Mouse (Mus musculus): ENCODE measurements around the gene Ern1. TPM values are rescaled to one million over a fixed set of nuclear protein-coding genes. Genes with fewer than 3 reads are reported as not detected.

The Ern1 gene
- polyA plus RNA-seq, 1 experiment, result 3.2 TPM

DNA sequence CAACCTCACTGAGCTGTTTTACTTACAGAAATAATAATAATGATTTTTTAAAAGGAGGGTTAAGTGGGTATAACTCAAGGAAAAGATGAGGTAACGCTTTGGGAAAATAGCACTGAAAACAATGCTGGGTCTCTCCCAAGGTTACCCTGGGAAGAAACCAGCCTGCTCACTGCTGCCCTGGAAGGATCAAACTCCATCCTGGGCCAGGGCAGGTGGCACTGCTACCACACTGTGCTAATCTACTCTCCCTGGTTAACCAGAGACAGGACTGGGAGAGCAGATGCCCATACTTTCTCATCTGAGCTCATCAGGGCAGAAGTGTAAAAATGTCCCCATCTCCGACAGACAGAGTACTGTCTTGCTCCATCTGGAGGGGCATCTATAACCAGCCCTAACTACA lies 47.3 kb downstream of the Ern1 start:
- Histone ChIP-seq H3K4me1 (ENCODE audit: control insufficient read depth, insufficient read depth, insufficient read length, low read length) (no peaks in the 10 kb centered on the region), H3K27ac (replicated peaks; ENCODE audit: low read depth, low read length) (no peak overlapping the region), H3K4me3 (ENCODE audit: insufficient read depth, low read depth, low read length) (no peak overlapping the region)

DNA sequence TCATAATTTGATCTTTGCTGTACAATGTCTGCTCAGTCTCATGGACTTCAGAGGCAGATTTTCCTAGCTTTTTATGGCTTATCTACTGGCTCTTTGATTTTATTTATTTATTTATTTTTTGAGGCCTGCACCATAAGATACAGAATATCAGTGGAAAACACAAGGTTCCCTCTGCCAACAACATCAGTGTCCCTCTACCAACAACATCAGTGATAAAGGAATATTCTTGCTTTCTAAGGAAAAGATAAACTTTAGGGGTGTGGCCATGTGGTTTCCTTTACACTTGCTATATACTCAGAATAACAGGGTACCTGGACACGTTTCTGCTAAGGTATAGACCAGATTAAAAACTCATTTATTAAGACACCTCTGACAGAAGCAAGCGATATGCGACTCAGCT lies 48.3 kb downstream of the Ern1 start:
- Histone ChIP-seq H3K4me3 (ENCODE audit: insufficient read depth, low read depth, low read length) (no peak overlapping the region), H3K27ac (replicated peaks; ENCODE audit: low read depth, low read length) (no peak overlapping the region), H3K4me1 (ENCODE audit: control insufficient read depth, insufficient read depth, insufficient read length, low read length) (no peaks in the 10 kb centered on the region)

DNA sequence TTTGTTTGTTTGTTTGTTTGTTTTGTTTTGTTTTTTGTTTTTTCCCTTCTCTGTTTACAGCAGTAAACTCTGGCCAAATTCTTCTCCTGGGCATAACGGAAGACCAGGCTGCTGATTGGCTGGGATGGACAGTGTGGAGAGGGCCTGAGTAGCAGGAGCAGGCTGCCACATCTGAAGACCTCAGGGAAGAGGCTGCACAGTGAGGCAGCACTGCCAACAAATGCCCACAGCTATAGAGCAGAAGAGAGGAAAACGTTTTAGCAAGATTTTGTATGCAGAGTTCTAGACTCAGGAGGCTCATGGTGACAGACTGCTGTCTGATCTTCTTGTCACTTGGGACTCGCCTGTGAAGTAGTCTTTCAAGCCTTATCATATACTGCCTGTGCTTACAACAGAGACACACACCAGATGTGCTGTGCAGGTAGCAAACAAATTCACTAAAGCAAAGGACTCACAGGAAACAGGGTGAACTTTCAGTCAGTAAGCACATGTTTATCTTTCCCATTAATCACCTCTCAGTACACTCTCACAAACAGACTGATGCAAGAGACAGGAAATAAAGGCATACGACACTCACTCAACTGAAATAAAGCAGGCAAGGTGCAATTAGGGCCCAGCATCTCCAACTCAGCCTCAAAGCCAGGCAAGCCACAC lies 49.0 kb downstream of the Ern1 start:
- Histone ChIP-seq H3K4me1 (ENCODE audit: control insufficient read depth, insufficient read depth, insufficient read length, low read length) (no peaks in the 10 kb centered on the region), H3K4me3 (ENCODE audit: insufficient read depth, low read depth, low read length) (no peak overlapping the region), H3K27ac (replicated peaks; ENCODE audit: low read depth, low read length) (no peak overlapping the region)

DNA sequence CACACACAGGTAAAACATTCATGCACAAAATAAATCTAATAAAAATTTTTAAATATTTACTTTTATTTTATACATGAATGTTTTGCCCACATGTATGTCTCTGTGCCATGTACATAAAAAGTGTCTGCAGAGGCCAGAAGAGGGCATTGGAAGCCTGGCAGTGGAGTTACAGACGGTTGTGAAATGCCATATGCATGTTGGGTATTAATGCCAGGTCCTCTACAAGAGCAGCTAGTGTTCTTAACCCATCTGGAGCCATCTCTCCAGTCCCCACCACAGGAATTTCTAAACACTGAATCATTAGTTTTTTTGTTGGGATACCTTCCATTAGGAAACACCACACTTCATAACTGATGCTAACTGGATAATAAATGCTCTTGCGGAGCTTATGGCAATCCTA lies 50.1 kb downstream of the Ern1 start:
- Histone ChIP-seq H3K4me1 (ENCODE audit: control insufficient read depth, insufficient read depth, insufficient read length, low read length) (no peaks in the 10 kb centered on the region), H3K27ac (replicated peaks; ENCODE audit: low read depth, low read length) (no peak overlapping the region), H3K4me3 (ENCODE audit: insufficient read depth, low read depth, low read length) (no peak overlapping the region)

DNA sequence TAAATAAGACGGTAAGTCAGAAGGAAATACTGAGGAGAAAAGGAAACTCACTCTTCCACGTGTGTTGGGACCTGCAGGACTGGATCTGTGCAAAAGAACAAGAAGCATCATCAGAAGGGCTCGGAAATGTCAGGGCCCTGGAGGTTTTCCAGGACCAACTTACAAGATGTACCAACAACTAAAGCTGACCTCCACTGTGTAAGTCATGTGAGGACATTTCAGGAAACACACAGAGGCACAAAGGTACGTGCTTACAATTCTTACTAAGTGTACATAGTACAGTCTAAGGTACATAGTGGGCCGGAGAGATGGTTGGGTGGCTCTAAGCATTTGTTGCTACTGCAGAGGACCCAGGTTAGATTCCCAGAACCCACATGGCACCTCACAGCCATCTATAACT lies 50.6 kb downstream of the Ern1 start:
- Histone ChIP-seq H3K4me1 (ENCODE audit: control insufficient read depth, insufficient read depth, insufficient read length, low read length) (no peaks in the 10 kb centered on the region), H3K27ac (replicated peaks; ENCODE audit: low read depth, low read length) (no peak overlapping the region), H3K4me3 (ENCODE audit: insufficient read depth, low read depth, low read length) (no peak overlapping the region)

DNA sequence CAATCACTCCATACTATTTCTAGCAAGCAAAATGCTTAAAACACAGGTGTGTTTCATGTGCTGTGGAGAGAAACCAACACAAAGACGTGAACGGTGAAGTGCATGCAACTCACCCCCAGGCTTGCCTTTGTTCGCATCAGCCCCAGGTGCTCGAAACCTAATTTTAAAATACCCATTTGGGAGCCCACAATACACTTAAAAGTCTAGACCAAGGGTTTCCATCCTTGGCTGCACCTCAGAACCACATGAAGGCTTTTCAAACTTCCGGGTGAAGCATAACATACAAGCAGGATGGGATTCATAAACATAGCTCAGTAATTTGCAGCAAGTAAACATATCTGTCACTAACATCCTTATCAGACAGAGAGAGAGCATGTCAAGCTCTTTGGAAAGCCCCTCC lies 57.3 kb downstream of the Ern1 start:
- no peak overlapping the region for H3K27ac ChIP-seq (replicated peaks; ENCODE audit: low read depth, low read length)
- no peaks in the 10 kb centered on the region; the same call in 1 of the 2 replicates for H3K4me1 ChIP-seq (ENCODE audit: control insufficient read depth, insufficient read depth, insufficient read length, low read length)
- H3K4me3 ChIP-seq (ENCODE audit: insufficient read depth, low read depth, low read length), result no peak overlapping the region

DNA sequence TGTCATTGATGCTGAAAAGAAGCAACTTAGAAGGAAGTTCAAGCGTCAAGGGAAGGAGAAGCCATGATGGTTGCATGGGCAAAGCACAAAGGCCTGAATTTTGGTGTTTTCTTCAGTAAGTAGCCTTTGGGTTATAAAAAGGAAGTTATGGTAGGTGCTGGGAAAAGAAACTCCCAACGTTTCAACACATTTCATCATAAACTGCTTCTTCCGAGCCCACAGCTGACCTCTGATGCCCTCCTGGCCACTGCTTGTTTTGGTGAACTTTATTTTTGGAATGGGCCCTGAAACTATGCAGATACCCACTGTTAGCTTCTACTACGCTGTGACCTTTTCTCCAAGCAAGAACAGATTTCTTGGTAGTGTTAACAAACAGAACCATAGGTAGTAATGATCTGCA lies 58.0 kb downstream of the Ern1 start:
- H3K27ac ChIP-seq (replicated peaks; ENCODE audit: low read depth, low read length), result no peak overlapping the region
- H3K4me1 ChIP-seq (ENCODE audit: control insufficient read depth, insufficient read depth, insufficient read length, low read length), result no peaks in the 10 kb centered on the region; the same call in 1 of the 2 replicates
- no peak overlapping the region for H3K4me3 ChIP-seq (ENCODE audit: insufficient read depth, low read depth, low read length)

DNA sequence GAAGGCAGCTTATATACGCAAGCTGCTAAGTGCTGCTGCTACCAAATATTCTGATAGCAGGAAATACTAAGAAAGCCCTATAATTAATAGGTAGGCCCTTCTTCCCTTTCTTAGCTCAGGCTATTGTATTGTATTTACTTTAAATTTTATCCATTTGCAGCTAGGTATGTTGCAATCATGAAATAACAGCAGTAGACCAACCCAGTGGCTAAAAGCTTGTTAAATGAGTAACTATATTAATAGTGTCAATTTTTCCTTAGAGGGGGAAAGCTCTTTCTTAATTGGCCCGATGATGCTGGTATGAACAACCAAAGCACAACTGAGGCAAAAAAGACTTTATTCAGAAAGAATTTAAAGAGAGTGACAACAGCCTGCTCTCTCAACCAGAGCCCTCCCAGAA lies 59.1 kb downstream of the Ern1 start:
- Histone ChIP-seq H3K4me1 (ENCODE audit: control insufficient read depth, insufficient read depth, insufficient read length, low read length) (no peaks in the 10 kb centered on the region; the same call in 1 of the 2 replicates), H3K27ac (replicated peaks; ENCODE audit: low read depth, low read length) (no peak overlapping the region), H3K4me3 (ENCODE audit: insufficient read depth, low read depth, low read length) (no peak overlapping the region)

DNA sequence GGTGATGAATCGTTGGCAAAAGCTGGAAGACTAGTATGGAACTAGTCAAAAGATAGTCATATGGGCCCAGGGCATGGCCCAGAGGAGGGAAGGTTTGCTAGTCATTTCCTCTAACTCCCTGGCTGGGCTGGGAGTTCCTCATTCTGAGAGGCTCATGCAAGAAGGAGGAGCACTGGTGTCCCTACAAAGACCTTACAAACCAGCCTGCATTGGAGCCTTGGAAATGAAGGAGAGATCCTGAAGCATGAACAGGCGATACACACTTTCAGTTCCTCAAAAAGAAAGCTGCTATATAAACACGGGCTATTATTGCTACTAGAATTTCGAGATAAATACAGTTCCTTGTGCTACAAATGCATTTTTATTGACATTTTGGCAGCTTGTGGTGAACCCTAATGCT lies 59.5 kb downstream of the Ern1 start:
- no peak overlapping the region for H3K27ac ChIP-seq (replicated peaks; ENCODE audit: low read depth, low read length)
- no peak overlapping the region for H3K4me3 ChIP-seq (ENCODE audit: insufficient read depth, low read depth, low read length)
- H3K4me1 ChIP-seq (ENCODE audit: control insufficient read depth, insufficient read depth, insufficient read length, low read length), result no peaks in the 10 kb centered on the region; the same call in 1 of the 2 replicates

DNA sequence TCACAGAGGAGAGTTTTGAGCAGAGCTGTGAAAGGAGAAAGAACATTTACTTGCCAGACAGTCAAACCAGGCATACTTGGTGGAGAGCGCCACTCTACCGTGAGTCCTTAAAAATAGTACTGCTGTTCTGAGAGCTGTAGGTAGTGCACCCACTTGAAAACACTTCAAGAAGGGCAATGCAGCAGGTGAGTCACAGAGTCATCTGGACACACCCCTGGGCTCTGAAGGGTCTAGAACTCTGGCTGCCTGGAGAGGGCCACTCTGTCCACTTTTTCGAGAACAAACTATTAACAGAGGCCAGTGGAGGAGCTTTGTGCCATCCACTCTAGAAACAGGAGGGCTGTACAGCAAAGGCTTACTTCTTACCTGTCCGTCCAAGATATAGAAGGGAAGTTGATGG lies 61.2 kb downstream of the Ern1 start:
- Histone ChIP-seq H3K4me3 (ENCODE audit: insufficient read depth, low read depth, low read length) (no peak overlapping the region), H3K4me1 (ENCODE audit: control insufficient read depth, insufficient read depth, insufficient read length, low read length) (no peaks in the 10 kb centered on the region; the same call in 1 of the 2 replicates), H3K27ac (replicated peaks; ENCODE audit: low read depth, low read length) (no peak overlapping the region)

DNA sequence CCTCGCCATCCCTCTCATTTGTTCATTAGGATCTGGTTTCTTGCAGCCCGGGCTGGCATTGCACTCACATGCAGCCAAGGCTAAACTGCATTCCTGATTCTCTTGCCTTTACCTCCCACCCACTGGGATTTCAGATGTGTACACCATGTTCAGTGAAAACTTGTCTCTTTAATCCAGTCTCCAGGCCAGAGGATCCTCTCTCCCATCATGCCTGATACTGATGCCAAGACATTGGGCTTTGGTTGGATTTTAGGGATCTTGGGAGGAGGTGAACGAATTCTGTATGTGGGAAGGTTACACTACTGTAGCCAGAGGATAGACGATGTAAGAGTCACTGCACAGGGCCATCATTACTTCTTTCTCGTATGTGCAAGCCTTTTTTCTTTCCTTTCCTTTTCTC lies 62.5 kb downstream of the Ern1 start:
- Histone ChIP-seq H3K4me1 (ENCODE audit: control insufficient read depth, insufficient read depth, insufficient read length, low read length) (no peaks in the 10 kb centered on the region; the same call in 1 of the 2 replicates), H3K4me3 (ENCODE audit: insufficient read depth, low read depth, low read length) (no peak overlapping the region)

DNA sequence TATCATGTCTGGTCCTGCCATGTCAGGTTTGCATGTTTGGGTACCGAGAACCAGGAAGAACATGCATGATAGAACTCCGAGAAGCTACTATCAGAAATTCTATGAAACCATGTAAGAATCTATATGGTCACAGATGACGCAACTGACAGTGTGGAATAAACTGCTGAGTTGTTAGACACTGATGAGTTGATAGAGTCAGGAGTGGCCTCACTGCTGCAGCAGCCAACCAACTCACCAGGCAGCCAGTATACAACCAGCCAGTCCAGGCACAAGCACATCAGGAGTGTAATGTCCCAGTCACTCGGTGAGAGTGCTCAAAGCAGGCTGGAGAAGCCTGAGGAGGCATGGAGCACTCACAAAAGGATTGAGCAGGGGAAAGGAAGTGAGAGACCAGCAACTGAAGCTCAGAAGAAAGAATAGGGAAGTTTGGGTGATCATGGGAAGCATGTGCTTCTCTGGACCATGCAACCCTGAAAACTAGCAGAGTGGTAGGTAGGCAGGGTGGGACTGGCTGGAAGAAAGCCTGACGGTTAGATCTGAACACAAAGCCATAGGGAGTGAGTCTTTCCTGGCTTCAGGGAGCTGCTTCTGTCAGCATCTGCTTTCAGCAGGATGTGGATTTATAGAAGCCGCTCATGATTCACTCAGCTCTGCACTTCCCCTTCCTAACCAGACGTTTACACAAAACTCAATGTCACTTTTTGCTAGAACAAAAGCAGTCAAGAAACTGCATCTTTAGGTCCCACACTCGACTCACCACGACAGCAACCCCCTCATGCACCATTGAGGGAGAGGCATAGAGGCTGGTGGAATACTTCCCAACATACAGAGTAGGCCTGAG lies 68.2 kb downstream of the Ern1 start:
- peak overlapping the region; percentile 59 for H3K27ac ChIP-seq (replicated peaks; ENCODE audit: low read depth, low read length)
- H3K4me3 ChIP-seq (ENCODE audit: insufficient read depth, low read depth, low read length), result no peak overlapping the region
- no peaks in the 10 kb centered on the region for H3K4me1 ChIP-seq (ENCODE audit: control insufficient read depth, insufficient read depth, insufficient read length, low read length)

More for the DNA sequence above, 62.5 kb downstream of the Ern1 start:
- H3K27ac ChIP-seq (replicated peaks; ENCODE audit: low read depth, low read length), result no peak overlapping the region

DNA sequence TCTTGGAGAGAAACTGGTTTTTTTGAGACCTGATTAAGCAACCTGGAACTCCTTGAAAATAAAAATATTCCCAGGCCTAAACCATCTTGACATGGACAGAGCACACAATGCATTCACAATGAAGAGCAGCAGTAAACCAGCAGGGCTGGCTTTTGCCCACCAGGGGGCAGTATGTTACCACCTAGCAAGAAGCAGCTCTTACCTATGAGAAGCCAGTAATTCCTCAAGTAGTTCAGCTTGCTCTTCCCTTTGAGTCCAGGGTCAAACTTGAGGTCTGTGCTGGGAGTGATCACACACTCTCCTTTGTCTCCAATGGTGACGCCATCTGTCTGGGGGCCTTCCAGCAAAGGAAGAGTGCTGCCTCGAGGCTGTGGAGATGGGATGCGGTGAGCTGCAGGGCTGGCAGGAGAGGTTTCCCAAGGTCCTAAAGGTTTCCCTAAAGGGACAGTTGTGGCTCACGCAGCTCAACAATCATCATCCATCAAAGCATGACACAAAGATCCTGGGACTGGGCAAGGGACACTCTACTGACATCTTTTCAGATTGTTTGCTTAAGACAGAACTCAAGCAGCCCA lies 68.9 kb downstream of the Ern1 start:
- H3K27ac ChIP-seq (replicated peaks; ENCODE audit: low read depth, low read length), result no peak overlapping the region
- H3K4me1 ChIP-seq (ENCODE audit: control insufficient read depth, insufficient read depth, insufficient read length, low read length), result no peaks in the 10 kb centered on the region
- no peak overlapping the region for H3K4me3 ChIP-seq (ENCODE audit: insufficient read depth, low read depth, low read length)

DNA sequence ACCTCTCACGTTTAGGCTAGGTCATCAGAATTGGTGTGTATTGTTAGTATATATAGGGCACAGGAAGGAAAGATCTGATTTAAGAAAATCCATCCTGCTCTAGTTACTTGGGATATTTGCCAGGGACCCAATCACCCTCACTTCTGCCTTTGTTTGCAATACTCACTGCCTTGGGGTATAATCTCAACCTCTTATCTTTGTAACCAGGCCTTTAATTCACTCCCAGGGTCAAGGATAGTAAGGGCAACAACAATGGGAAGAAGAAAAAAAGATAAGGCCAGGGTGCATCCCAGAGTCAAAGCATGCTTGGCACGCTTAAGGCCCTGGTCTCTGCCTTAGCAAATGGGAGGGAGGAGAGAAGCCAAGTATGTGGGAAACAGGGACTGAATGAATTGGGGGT lies 69.8 kb downstream of the Ern1 start:
- no peak overlapping the region for H3K4me3 ChIP-seq (ENCODE audit: insufficient read depth, low read depth, low read length)
- no peak overlapping the region for H3K27ac ChIP-seq (replicated peaks; ENCODE audit: low read depth, low read length)
- no peaks in the 10 kb centered on the region for H3K4me1 ChIP-seq (ENCODE audit: control insufficient read depth, insufficient read depth, insufficient read length, low read length)

DNA sequence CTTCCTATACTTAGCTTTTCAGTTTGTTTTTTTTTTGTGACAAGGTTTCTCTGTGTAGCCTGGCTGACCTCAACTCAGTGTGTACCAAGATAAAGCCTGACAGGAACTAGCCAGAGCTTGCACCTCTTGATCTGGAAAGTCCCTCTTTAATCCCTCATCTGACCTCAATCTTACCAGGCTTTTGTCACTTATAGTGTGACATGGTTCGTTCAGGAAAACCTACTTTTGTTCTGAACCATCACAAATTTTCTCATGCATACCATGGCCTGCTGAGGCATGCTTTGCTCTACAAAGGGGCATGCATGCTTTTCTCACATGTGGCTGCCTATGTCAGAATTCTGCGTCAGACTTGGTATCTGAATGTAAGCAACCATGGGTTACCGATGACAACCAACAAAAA lies 71.3 kb downstream of the Ern1 start:
- no peak overlapping the region for H3K27ac ChIP-seq (replicated peaks; ENCODE audit: low read depth, low read length)

More for the DNA sequence above, 71.3 kb downstream of the Ern1 start:
- H3K4me1 ChIP-seq (ENCODE audit: control insufficient read depth, insufficient read depth, insufficient read length, low read length), result no peaks in the 10 kb centered on the region
- no peak overlapping the region for H3K4me3 ChIP-seq (ENCODE audit: insufficient read depth, low read depth, low read length)

Measured in brown adipose tissue, adult 24 weeks (tissue).